Mouse (Mus musculus): ENCODE results near the gene Megf6.

The Megf6 gene

GRCm38 (mm10) chr4:154249316-154249715, 78.8 kb downstream of the Megf6 start:
- DNase-seq (ENCODE audit: low spot score in 2 of 2) = no peak

- peak; percentile 56 to 57 for DNase-seq (ENCODE audit: low spot score in 2 of 2)
Observed at GRCm38 (mm10) chr4:154252537-154253255, 82.2 kb downstream of the Megf6 start.

GRCm38 (mm10) chr4:154260755-154261154, 90.2 kb downstream of the Megf6 start:
- no peak for DNase-seq (ENCODE audit: low spot score in 2 of 2)

DNA sequence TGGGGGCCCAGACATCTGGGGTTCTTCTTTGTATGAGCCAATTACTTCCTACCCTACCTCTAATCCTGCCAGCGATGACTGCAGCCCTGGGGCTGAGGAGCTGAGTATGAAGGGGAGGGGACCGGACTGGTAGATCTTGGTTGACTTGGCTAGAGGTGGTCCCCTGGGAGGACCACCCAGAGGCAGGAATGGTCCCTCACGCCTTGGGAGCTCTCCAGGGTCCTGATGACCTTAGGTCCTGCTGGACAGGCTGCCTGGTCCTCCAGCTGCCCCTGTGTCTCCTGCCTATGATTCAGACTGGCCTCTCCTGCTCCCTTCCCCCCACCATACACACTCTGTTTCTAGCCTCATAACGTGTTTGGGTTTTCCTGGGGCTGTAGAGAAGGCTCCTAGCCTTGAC, 91.5 kb downstream of the Megf6 start:
- DNase-seq (ENCODE audit: low spot score in 2 of 2) = no peak

- no peak for DNase-seq (ENCODE audit: low spot score in 2 of 2)
Observed at GRCm38 (mm10) chr4:154267511-154267910, 97.0 kb downstream of the Megf6 start.

GRCm38 (mm10) chr4:154269520-154269919, 99.0 kb downstream of the Megf6 start:
- DNase-seq (ENCODE audit: low spot score in 2 of 2) = no peak

DNA sequence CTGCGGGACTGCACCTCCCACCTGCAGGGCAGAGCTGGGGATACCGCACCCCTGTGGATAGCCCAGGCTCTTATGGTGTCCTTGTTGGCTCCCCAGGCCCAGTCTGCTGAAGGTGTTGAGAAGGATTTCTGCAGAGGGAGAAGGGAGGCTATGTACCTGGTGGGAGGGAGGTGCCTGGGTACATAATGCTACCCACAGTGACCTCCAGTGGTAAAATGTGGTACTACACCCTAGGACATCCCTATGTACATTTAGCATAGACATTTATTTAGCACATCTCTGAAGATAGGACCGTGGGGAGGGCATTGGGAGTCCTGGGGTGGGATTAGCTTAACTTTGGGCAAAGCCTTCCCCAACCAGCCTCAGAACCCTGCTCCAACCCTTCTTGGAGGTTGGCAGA, 102.5 kb downstream of the Megf6 start:
- DNase-seq (ENCODE audit: low spot score in 2 of 2) = peak; percentile 39 to 44

GRCm38 (mm10) chr4:154279481-154279880, 109.0 kb downstream of the Megf6 start:
- no peak for DNase-seq (ENCODE audit: low spot score in 2 of 2)

- DNase-seq (ENCODE audit: low spot score in 2 of 2) = no peak
Observed at GRCm38 (mm10) chr4:154283671-154284070, 113.1 kb downstream of the Megf6 start.

GRCm38 (mm10) chr4:154293735-154294201, 123.2 kb downstream of the Megf6 start:
- DNase-seq (ENCODE audit: low spot score in 2 of 2) = no peak

DNA sequence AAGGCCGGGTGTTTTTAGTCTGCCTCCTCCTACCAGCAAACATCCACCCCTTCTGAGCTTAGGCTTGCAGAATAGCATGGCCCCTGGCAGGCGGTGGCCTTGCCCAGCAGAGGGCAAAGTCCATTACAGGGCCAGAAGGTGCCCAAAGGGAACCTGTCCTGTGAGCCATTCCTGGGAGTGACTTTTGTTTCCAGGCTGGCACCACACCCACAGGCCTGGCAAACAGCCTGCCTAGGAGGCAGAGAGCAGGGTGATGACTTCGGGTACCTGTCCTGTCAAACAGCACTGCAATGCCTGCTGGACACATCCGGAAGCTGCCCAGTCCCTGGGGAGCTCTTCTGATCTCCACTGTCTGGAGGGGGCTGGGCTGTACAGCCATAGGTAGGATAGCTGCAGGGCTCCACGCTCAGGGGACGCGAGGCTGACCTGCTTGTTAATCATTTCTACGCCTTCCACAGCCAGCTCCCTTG, 123.8 kb downstream of the Megf6 start:
- DNase-seq (ENCODE audit: low spot score in 2 of 2) = no peak

- no peak for DNase-seq (ENCODE audit: low spot score in 2 of 2)
Observed at GRCm38 (mm10) chr4:154297761-154298160, 127.2 kb downstream of the Megf6 start.

GRCm38 (mm10) chr4:154299541-154300271, 129.2 kb downstream of the Megf6 start:
- no peak for DNase-seq (ENCODE audit: low spot score in 2 of 2)

- DNase-seq (ENCODE audit: low spot score in 2 of 2) = peak; percentile 25 to 49
Observed at GRCm38 (mm10) chr4:154301466-154301881, 130.9 kb downstream of the Megf6 start, which contains the start of gene Arhgef16. TSS of gene Arhgef16 (minus strand) at chr4:154301676.

DNA sequence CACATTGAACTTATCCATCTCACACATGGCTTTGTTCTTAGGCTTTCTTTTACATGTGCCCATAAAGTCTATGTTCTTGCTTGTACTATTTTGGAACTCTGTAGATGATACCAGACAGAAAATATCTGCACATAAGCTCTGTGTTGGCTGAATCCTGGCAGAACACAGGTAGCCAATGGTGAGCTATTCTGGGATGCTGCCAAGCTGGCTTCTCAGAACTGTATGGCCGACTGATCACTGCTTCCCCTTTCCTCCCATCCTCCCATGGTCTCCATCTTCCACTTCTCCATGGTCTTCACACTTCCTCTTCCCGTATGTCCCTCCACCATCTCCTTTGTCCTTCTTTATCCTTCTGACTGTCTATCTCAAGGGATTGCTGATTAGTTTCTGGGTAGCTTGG, 138.6 kb downstream of the Megf6 start:
- DNase-seq (ENCODE audit: low spot score in 2 of 2) = no peak

- no peak for DNase-seq (ENCODE audit: low spot score in 2 of 2)
Observed at GRCm38 (mm10) chr4:154310576-154311262, 140.2 kb downstream of the Megf6 start.

GRCm38 (mm10) chr4:154312143-154312812, 141.7 kb downstream of the Megf6 start:
- DNase-seq (ENCODE audit: low spot score in 2 of 2) = no peak

- DNase-seq (ENCODE audit: low spot score in 2 of 2) = peak; percentile 9 to 12
Observed at GRCm38 (mm10) chr4:154312935-154313621, 142.5 kb downstream of the Megf6 start.

DNA sequence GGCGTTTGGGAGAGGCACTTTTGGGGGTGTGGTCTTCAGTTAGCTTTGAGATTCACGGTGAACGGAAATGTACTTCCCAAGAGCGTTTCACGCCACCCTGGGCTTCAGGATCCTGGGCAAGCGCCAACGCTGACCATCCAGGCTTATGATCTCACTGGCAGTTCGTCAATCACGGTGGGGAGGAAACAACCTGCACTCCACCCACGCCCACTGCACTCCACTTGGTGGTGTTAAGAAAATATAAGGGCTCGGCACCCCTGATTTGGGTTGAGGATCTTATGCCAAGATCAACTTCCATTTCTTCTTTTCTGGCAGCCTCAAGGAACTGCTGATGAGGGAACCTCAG, 143.1 kb downstream of the Megf6 start:
- DNase-seq (ENCODE audit: low spot score in 2 of 2) = no peak
